Mouse (Mus musculus) CH12.LX (cell line): Measurements from ENCODE around the gene Milr1. TPM values are rescaled to one million over a fixed set of nuclear protein-coding genes. Genes with fewer than 3 reads are reported as not detected.

Source experiments
- DNase-seq: peaks from one replicate; pipeline ENCODE4 v3.0.0-alpha.2; 2013; ENCODE audit errors: extremely low read depth
- H3K27ac ChIP-seq: 2 replicates; pipeline ENCODE4 v1.5.1; 2012; ENCODE audit warnings: low read depth, mild to moderate bottlenecking, control low read depth, moderate library complexity; ENCODE audit not compliant: insufficient read depth
- H3K27me3 ChIP-seq: replicated peaks from 2 replicates; pipeline ENCODE3; 2012; ENCODE audit warnings: inconsistent platforms
- H3K36me3 ChIP-seq, 2 experiments: replicated peaks in 1 of 2; 2 replicates each; pipeline versions ENCODE3 to v1.6.1; 2012; ENCODE audit warnings: inconsistent platforms in 1 of 2, low read length in 1 of 2, mild to moderate bottlenecking in 1 of 2, mixed read lengths in 1 of 2, moderate library complexity in 1 of 2; ENCODE audit not compliant: control insufficient read depth in 1 of 2, insufficient read depth in 1 of 2
- H3K4me1 ChIP-seq, 2 experiments: 2 replicates each; pipeline ENCODE4 v1.6.1; 2012; ENCODE audit warnings: inconsistent platforms in 1 of 2, moderate library complexity in 1 of 2; ENCODE audit not compliant: insufficient read depth in 2 of 2, control insufficient read depth in 1 of 2
- H3K4me2 ChIP-seq: 2 replicates; pipeline ENCODE4 v1.6.1; 2012; ENCODE audit warnings: low read depth, mild to moderate bottlenecking, control low read depth; ENCODE audit not compliant: poor library complexity, insufficient read depth, severe bottlenecking
- H3K4me3 ChIP-seq, 3 experiments: fragments of 150-350 bp in 1 of 3; sonication (generic) in 1 of 3; replicated peaks in 1 of 3; 2 replicates each; pipeline versions ENCODE3 to v1.5.1; 2011 to 2012; ENCODE audit warnings: low read depth in 2 of 3, low read length in 2 of 3, mild to moderate bottlenecking in 2 of 3, moderate library complexity in 2 of 3, control low read depth in 1 of 3, improper control_type of control experiment in 1 of 3, inconsistent platforms in 1 of 3, mixed read lengths in 1 of 3; ENCODE audit not compliant: poor library complexity in 1 of 3
- H3K79me2 ChIP-seq: replicated peaks from 2 replicates; pipeline ENCODE4 v1.6.1; 2012; ENCODE audit warnings: mild to moderate bottlenecking, moderate library complexity; ENCODE audit not compliant: control insufficient read depth, poor library complexity, insufficient read depth, severe bottlenecking; ENCODE audit errors: extremely low read depth
- H3K9ac ChIP-seq: 2 replicates; pipeline ENCODE4 v1.6.1; 2012; ENCODE audit warnings: low read depth, mild to moderate bottlenecking, control low read depth, moderate library complexity; ENCODE audit not compliant: insufficient read depth
- H3K9me3 ChIP-seq: replicated peaks from 2 replicates; pipeline ENCODE3; 2012; ENCODE audit warnings: low read length, inconsistent platforms, mixed read lengths
- CHD1 ChIP-seq: IDR thresholded peaks from 2 replicates; pipeline ENCODE4 v1.6.1; 2012; ENCODE audit warnings: low read depth, low read length, improper control_type of control experiment, inconsistent platforms
- CHD2 ChIP-seq: IDR thresholded peaks from 2 replicates; pipeline ENCODE4 v1.6.1; 2011; ENCODE audit warnings: low read length, improper control_type of control experiment
- CTCF ChIP-seq, 2 experiments: IDR thresholded peaks in 1 of 2; conservative IDR thresholded peaks in 1 of 2; 2 replicates each; pipeline ENCODE4 v1.5.1; 2011 to 2012; ENCODE audit warnings: low read depth in 2 of 2, low read length in 2 of 2, improper control_type of control experiment in 1 of 2, inconsistent platforms in 1 of 2, mild to moderate bottlenecking in 1 of 2, moderate library complexity in 1 of 2
- ELF1 ChIP-seq: IDR thresholded peaks from 2 replicates; pipeline ENCODE4 v1.6.1; 2014; ENCODE audit warnings: low read depth, mild to moderate bottlenecking, inconsistent platforms, low read length, improper control_type of control experiment
- ETS1 ChIP-seq: conservative IDR thresholded peaks from 2 replicates; pipeline ENCODE4 v1.6.1; 2012; ENCODE audit warnings: low read depth, mild to moderate bottlenecking, inconsistent platforms, low read length, improper control_type of control experiment, moderate library complexity
- GABPA ChIP-seq: IDR thresholded peaks from 2 replicates; pipeline ENCODE4 v1.6.1; 2012; ENCODE audit warnings: low read depth, low read length, improper control_type of control experiment, inconsistent platforms; ENCODE audit not compliant: insufficient replicate concordance
- HCFC1 ChIP-seq: IDR thresholded peaks from 2 replicates; pipeline ENCODE4 v1.6.1; 2012; ENCODE audit warnings: low read depth, mild to moderate bottlenecking, inconsistent platforms, low read length, improper control_type of control experiment
- IRF4 ChIP-seq: IDR thresholded peaks from 2 replicates; pipeline ENCODE4 v1.6.1; 2014; ENCODE audit warnings: low read depth, mild to moderate bottlenecking, inconsistent platforms, low read length, improper control_type of control experiment
- MAFK ChIP-seq: IDR thresholded peaks from 2 replicates; pipeline ENCODE4 v1.6.1; 2011; ENCODE audit warnings: low read length, improper control_type of control experiment; ENCODE audit not compliant: insufficient replicate concordance
- MAX ChIP-seq: IDR thresholded peaks from 2 replicates; pipeline ENCODE4 v1.6.1; 2011; ENCODE audit warnings: low read length, improper control_type of control experiment
- MAZ ChIP-seq: IDR thresholded peaks from 2 replicates; pipeline ENCODE4 v1.6.1; 2012; ENCODE audit warnings: low read depth, mild to moderate bottlenecking, inconsistent platforms, low read length, improper control_type of control experiment, moderate library complexity
- MEF2A ChIP-seq: IDR thresholded peaks from 2 replicates; pipeline ENCODE4 v1.6.1; 2014; ENCODE audit warnings: low read depth, mild to moderate bottlenecking, inconsistent platforms, low read length, improper control_type of control experiment, borderline replicate concordance
- MXI1 ChIP-seq: IDR thresholded peaks from 2 replicates; pipeline ENCODE4 v1.6.1; 2011; ENCODE audit warnings: mild to moderate bottlenecking, low read depth, low read length, improper control_type of control experiment
- NELFE ChIP-seq: IDR thresholded peaks from 2 replicates; pipeline ENCODE4 v1.6.1; 2011; ENCODE audit warnings: low read depth, low read length, improper control_type of control experiment
- NRF1 ChIP-seq: IDR thresholded peaks from 2 replicates; pipeline ENCODE4 v1.6.1; 2014; ENCODE audit warnings: low read depth, mild to moderate bottlenecking, inconsistent platforms, low read length, improper control_type of control experiment, moderate library complexity
- POLR2A ChIP-seq: IDR thresholded peaks from 2 replicates; pipeline ENCODE4 v1.6.1; 2011; ENCODE audit warnings: low read depth, mild to moderate bottlenecking, improper control_type of control experiment, low read length
- POLR2AphosphoS2 ChIP-seq: IDR thresholded peaks from 2 replicates; pipeline ENCODE4 v1.6.1; 2011; ENCODE audit warnings: low read depth, low read length, improper control_type of control experiment
- SIN3A ChIP-seq: IDR thresholded peaks from 2 replicates; pipeline ENCODE4 v1.6.1; 2012; ENCODE audit warnings: low read length, improper control_type of control experiment, inconsistent platforms
- TBP ChIP-seq: conservative IDR thresholded peaks from 2 replicates; pipeline ENCODE4 v1.6.1; 2011; ENCODE audit warnings: low read depth, low read length, improper control_type of control experiment
- TCF12 ChIP-seq: IDR thresholded peaks from 2 replicates; pipeline ENCODE4 v1.6.1; 2014; ENCODE audit warnings: low read depth, mild to moderate bottlenecking, inconsistent platforms, low read length, improper control_type of control experiment
- UBTF ChIP-seq: IDR thresholded peaks from 2 replicates; pipeline ENCODE4 v1.6.1; 2012; ENCODE audit warnings: low read depth, mild to moderate bottlenecking, inconsistent platforms, low read length, improper control_type of control experiment, moderate library complexity
- USF1 ChIP-seq: IDR thresholded peaks from 2 replicates; pipeline ENCODE4 v1.6.1; 2014; ENCODE audit warnings: low read depth, mild to moderate bottlenecking, inconsistent platforms, low read length, improper control_type of control experiment
- USF2 ChIP-seq: conservative IDR thresholded peaks from 2 replicates; pipeline ENCODE4 v1.6.1; 2011; ENCODE audit warnings: low read depth, low read length, improper control_type of control experiment
- ZKSCAN1 ChIP-seq: IDR thresholded peaks from 2 replicates; pipeline ENCODE4 v1.6.1; 2012; ENCODE audit warnings: low read depth, inconsistent platforms, low read length, improper control_type of control experiment, borderline replicate concordance
- ZMIZ1 ChIP-seq: IDR thresholded peaks from 2 replicates; pipeline ENCODE4 v1.6.1; 2012; ENCODE audit warnings: low read depth, mild to moderate bottlenecking, inconsistent platforms, low read length, improper control_type of control experiment
- ZNF384 ChIP-seq: IDR thresholded peaks from 2 replicates; pipeline ENCODE4 v1.6.1; 2012; ENCODE audit warnings: low read depth, low read length, improper control_type of control experiment, inconsistent platforms
- dilution Hi-C: fragments of 300-500 bp; cut with MboI; formaldehyde crosslinking; loops from 2 replicates; pipeline ENCODE4 v1.14.3; 2020; ENCODE audit warnings: low sequenced_read_pairs; ENCODE audit not compliant: extremely low pct_unique_long_range_greater_than_20kb, extremely low pct_ligation_motif_present
- in situ Hi-C: fragments of 300-500 bp; cut with MboI; formaldehyde crosslinking; loops from 3 replicates; pipeline ENCODE4 v1.14.3; 2019; ENCODE audit warnings: low sequenced_read_pairs, low pct_ligation_motif_present, low pct_unique_long_range_greater_than_20kb, mixed read lengths
- polyA plus RNA-seq: library from polyadenylated mRNA; unstranded; fragments of >175 nt; gene quantifications from 2 replicates; pipeline ENCODE4 v1.2.1, GENCODE M21; 2012; ENCODE audit warnings: low read depth; ENCODE audit not compliant: insufficient read length
- total RNA-seq, 2 experiments: library from RNA; depleted of rRNA; stranded (reverse); fragments of 300-350 nt in 1 of 2; fragments of >200 nt in 1 of 2; gene quantifications; 2 replicates each; pipeline ENCODE4 v1.2.3; 2012 to 2014

Gene Milr1
- total and polyA plus RNA-seq, 3 experiments: 22.0 to 41.2 (median 35.4) TPM

GRCm38 (mm10) chr11:106788026-106788774 lies 37.2 kb downstream of the Milr1 start:
- peak overlapping the region; percentile 95 for H3K27ac ChIP-seq
- H3K9ac ChIP-seq: peak overlapping the region; percentile 100
- H3K79me2 ChIP-seq: peaks cover 57% of the 10 kb centered on the region
- peaks cover 0 to 53% of the 10 kb centered on the region in 2 experiments; a peak in 2 of 4 replicates for H3K4me1 ChIP-seq
- in situ Hi-C loops (no loop called here), dilution Hi-C loops (no loop called here)
- TF ChIP-seq CHD2 (peak; percentile 77), USF2 (no peak), MAX (no peak), CHD1 (no peak; the same call in 1 of the 2 replicates), NRF1 (peak; percentile 66), TCF12 (peak; percentile 99), USF1 (no peak), ELF1 (peak; percentile 79), ZMIZ1 (peak; percentile 100), ZKSCAN1 (no peak), POLR2AphosphoS2 (peak; percentile 99), POLR2A (peak; percentile 98), HCFC1 (peak; percentile 76), SIN3A (peak; percentile 87; the same call in 1 of the 2 replicates), NELFE (peak; percentile 100), MXI1 (peak; percentile 88), MAFK (no peak), MEF2A (peak; percentile 44), UBTF (no peak; the same call in 1 of the 2 replicates), ZNF384 (peak; percentile 48; the same call in 1 of the 2 replicates), MAZ (peak; percentile 94), IRF4 (peak; percentile 59; the same call in 1 of the 2 replicates), ETS1 (peak; percentile 40), TBP (peak; percentile 98), GABPA (no peak), CTCF (conservative IDR thresholded peaks at IDR 0.05 in 1 of 2, IDR thresholded peaks at IDR 0.05 in 1 of 2; ENCODE audit: low read depth in 2 of 2, low read length in 2 of 2) (no peak)
- no peak overlapping the region for H3K4me2 ChIP-seq
- peaks cover 37 to 61% of the 10 kb centered on the region in 2 experiments for H3K36me3 ChIP-seq
- H3K9me3 ChIP-seq: no peaks in the 10 kb centered on the region
- peak overlapping the region; percentile 80 to 97 (median 96) for H3K4me3 ChIP-seq
- no peaks in the 10 kb centered on the region for H3K27me3 ChIP-seq
- peak; percentile 98 for DNase-seq
